Mouse (Mus musculus) liver, embryonic 15.5 days (tissue): ENCODE results near the gene Rmnd5a. TPM values are rescaled to one million over a fixed set of nuclear protein-coding genes. Genes with fewer than 3 reads are reported as not detected.

Experiments used
- ATAC-seq: fragments of 200-750 bp; cut with Nextera tagmentation; 2 replicates; pipeline ENCODE4 v1.8.0; 2017; ENCODE audit warnings: moderate number of reproducible peaks, mild to moderate bottlenecking, moderate library complexity; ENCODE audit not compliant: insufficient read depth
- H3K27ac ChIP-seq: fragments of 300-500 bp; sonication (generic); replicated peaks from 2 replicates; pipeline ENCODE4 v1.5.1; 2015; ENCODE audit warnings: mild to moderate bottlenecking, inconsistent platforms
- H3K27me3 ChIP-seq: fragments of 300-500 bp; sonication (generic); 2 replicates; pipeline ENCODE4 v1.6.1; 2015; ENCODE audit warnings: mild to moderate bottlenecking, inconsistent platforms
- H3K36me3 ChIP-seq: fragments of 300-500 bp; sonication (generic); replicated peaks from 2 replicates; pipeline ENCODE4 v1.6.1; 2015; ENCODE audit warnings: moderate library complexity, mild to moderate bottlenecking, inconsistent platforms
- H3K4me1 ChIP-seq: fragments of 300-500 bp; sonication (generic); replicated peaks from 2 replicates; pipeline ENCODE4 v1.6.1; 2015; ENCODE audit warnings: inconsistent platforms
- H3K4me2 ChIP-seq: fragments of 300-500 bp; sonication (generic); 2 replicates; pipeline ENCODE4 v1.6.1; 2015; ENCODE audit warnings: moderate library complexity, mild to moderate bottlenecking, inconsistent platforms
- H3K4me3 ChIP-seq: fragments of 300-500 bp; sonication (generic); replicated peaks from 2 replicates; pipeline ENCODE4 v1.5.1; 2015; ENCODE audit warnings: mild to moderate bottlenecking, inconsistent platforms
- H3K9ac ChIP-seq: fragments of 300-500 bp; sonication (generic); 2 replicates; pipeline ENCODE4 v1.6.1; 2015; ENCODE audit warnings: moderate library complexity, mild to moderate bottlenecking, inconsistent platforms
- H3K9me3 ChIP-seq: fragments of 300-500 bp; sonication (generic); replicated peaks from 2 replicates; pipeline ENCODE4 v1.6.1; 2016; ENCODE audit warnings: inconsistent platforms
- WGBS: fragments of 180-500 bp; shearing (Covaris S2); methylation state at CpG from one replicate; pipeline ENCODE4 v1.1.7; 2015; ENCODE audit warnings: mixed read lengths; ENCODE audit not compliant: insufficient replicate concordance; 5-methylcytosine and 5-hydroxymethylcytosine counted together
- polyA plus RNA-seq: library from polyadenylated mRNA; unstranded; fragments of >200 nt; fragmentation: Nextera tagmentation; extraction: Ambion mirVana; gene quantifications from 2 replicates; pipeline ENCODE4 v1.2.1, GENCODE M21; 2015

Rmnd5a gene
- polyA plus RNA-seq, 1 experiment from 2014 or later = 6.9 TPM

DNA sequence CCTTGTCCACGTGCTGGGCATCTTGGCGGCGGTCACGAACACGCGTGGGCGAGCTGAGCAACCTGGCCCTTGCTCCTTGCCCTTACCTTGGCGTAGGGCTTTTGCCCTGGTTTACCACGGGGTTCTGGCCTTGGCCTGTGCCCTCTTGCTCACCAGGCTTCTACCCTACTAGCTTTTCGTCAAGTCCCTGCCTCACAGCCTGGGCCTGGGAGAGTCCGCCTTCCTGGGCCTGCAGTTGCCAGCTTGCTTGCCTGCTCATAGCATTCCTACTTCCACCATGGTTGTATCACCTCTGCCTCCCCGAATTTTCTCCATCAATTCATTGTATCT is 779 bp upstream of the Rmnd5a start:
- WGBS = 9% methylated on average over 12 of the region's 12 CpGs
- ATAC-seq = 0 out of 2 replicates have a peak, but pooled peaks have one; percentile 0
- Histone ChIP-seq H3K9me3 (no peaks in the 10 kb centered on the region), H3K4me3 (peak overlapping the region; percentile 97), H3K27me3 (no peaks in the 10 kb centered on the region), H3K4me1 (peaks cover 51% of the 10 kb centered on the region), H3K9ac (peak overlapping the region; percentile 80), H3K36me3 (no peaks in the 10 kb centered on the region), H3K27ac (peak overlapping the region; percentile 97), H3K4me2 (peak overlapping the region; percentile 98)

DNA sequence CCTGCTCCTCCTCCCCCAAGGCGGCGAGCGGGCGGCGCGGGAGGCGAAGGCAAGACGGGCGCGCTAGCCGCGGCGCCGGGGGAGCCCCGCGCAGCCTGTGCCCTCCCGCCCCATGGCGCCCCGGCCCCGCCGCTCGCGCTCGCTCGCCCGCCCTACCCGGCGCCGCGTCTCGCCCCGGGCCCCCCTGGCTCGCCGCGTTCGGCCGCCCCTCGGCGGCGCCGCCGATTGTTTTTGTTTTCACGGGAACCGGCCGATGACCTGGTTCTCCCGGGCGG is 283 bp downstream of the Rmnd5a start:
- peak; percentile 29 for ATAC-seq
- Histone ChIP-seq H3K4me3 (peak overlapping the region; percentile 97), H3K4me1 (peaks cover 47% of the 10 kb centered on the region), H3K36me3 (no peaks in the 10 kb centered on the region), H3K4me2 (peak overlapping the region; percentile 87), H3K27ac (peak overlapping the region; percentile 96), H3K9me3 (no peaks in the 10 kb centered on the region), H3K9ac (peak overlapping the region; percentile 98), H3K27me3 (no peaks in the 10 kb centered on the region)
- under 1% methylated on average over 47 of the region's 47 CpGs for WGBS

DNA sequence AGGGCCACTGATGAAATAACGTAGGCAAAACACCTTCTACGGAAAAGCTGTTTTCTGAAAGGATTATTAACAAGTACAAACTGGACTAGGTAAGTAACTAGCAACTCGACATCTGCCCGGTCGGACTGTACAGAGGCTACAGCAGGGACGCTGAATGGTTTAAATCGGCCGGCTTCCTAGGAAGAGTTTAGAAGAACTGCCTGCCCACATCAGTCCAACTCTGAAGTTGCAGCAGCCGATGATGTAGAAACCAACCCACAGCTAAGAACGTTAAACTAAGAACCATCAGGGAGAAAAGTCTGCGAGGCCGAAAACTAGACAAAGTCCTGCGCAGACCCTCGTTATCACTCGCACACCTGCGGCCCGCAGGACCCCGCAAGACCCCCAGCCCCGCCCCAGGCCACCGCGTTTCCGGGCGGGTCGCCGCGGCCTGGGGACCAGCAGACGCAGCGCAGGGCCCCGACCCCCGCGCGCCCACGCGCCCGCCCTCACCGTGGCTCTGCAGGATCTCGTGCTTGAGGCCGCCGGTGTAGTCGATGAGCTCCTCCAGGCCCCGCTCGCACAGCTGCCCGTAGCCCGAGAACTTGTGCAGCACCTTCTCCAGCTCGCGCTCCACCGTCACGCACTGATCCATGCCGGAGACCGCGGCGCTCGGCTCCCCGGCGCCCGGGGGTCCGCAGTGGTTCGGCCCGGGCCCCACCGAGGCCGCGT is 776 bp downstream of the Rmnd5a start:
- no peak; the same call in 1 of the 2 replicates for ATAC-seq
- peak overlapping the region; percentile 96 for H3K27ac ChIP-seq
- H3K36me3 ChIP-seq = no peaks in the 10 kb centered on the region
- H3K4me1 ChIP-seq = peaks cover 46% of the 10 kb centered on the region
- no peaks in the 10 kb centered on the region for H3K9me3 ChIP-seq
- peak overlapping the region; percentile 97 for H3K4me3 ChIP-seq
- under 1% methylated on average over 62 of the region's 62 CpGs for WGBS
- H3K27me3 ChIP-seq = no peaks in the 10 kb centered on the region
- H3K4me2 ChIP-seq = peak overlapping the region; percentile 87
- H3K9ac ChIP-seq = peak overlapping the region; percentile 98

DNA sequence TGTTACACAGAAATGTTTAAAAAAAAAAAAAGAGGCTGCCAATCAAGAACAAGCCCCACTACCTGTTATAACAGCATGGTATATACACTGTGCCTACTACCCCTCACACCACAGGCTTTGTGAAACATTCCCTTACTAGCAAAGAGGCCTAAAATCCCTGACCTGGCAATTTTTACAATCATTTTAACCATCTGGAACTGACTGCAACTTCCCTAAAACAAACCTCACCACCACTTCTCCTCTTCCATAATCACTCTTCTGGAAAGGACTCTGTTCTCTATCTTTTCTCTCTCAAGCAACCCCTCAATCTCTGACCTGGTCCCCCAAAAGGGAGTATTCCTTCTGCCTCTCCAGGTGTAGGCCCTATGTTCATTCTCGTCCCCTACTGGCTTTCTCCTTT is 2.4 kb downstream of the Rmnd5a start:
- H3K4me3 ChIP-seq = peak overlapping the region; percentile 14; the same call in 1 of the 2 replicates
- peak overlapping the region; percentile 25; the same call in 1 of the 2 replicates for H3K9ac ChIP-seq

DNA sequence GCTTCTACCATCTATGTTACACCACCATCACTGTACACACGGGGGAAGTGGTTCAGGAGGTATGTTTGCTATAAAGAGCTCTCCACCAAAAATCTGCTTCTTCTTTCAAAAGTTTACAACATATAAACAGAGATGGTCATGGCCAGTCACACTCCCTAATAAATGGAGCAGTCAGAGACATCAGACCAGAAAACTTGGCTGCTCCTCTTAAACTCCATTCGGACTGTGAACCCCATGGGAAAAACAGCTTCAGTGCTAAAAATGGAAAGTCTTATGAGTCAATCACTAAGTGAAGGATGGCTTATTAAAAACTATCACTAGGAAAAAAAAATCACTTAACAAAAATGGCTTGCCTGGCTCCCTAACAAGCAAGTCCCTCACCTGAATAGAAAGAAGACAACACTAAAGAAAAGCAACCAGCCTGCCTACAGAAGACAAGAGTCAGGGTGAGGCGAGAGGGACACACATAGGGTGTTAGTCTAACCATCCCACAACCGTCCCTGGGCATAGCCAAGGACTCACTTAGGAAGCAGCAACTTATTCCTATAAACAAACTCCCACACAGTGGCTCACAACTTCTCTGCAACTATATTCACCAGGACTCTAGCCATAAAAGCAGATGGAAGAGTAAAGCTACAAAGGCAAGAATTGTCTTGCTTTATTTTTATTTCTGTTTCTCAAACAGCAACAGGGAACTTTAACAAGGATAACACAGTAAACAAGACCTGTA is 12.3 kb downstream of the Rmnd5a start:
- Histone ChIP-seq H3K4me1 (peaks cover 3% of the 10 kb centered on the region; the same call in 1 of the 2 replicates), H3K9me3 (no peaks in the 10 kb centered on the region), H3K4me3 (no peak overlapping the region), H3K27me3 (no peaks in the 10 kb centered on the region), H3K9ac (no peak overlapping the region), H3K4me2 (no peak overlapping the region), H3K27ac (no peak overlapping the region), H3K36me3 (peaks cover 31% of the 10 kb centered on the region)
- 72% methylated on average over 4 of the region's 4 CpGs for WGBS
- ATAC-seq = no peak

More for the DNA sequence above, 2.4 kb downstream of the Rmnd5a start:
- Histone ChIP-seq H3K36me3 (no peaks in the 10 kb centered on the region), H3K9me3 (no peaks in the 10 kb centered on the region), H3K4me2 (peak overlapping the region; percentile 42), H3K27me3 (no peaks in the 10 kb centered on the region), H3K27ac (no peak overlapping the region), H3K4me1 (peaks cover 46% of the 10 kb centered on the region)
- 64% methylated on average over 1 of the region's 1 CpGs for WGBS
- no peak for ATAC-seq

DNA sequence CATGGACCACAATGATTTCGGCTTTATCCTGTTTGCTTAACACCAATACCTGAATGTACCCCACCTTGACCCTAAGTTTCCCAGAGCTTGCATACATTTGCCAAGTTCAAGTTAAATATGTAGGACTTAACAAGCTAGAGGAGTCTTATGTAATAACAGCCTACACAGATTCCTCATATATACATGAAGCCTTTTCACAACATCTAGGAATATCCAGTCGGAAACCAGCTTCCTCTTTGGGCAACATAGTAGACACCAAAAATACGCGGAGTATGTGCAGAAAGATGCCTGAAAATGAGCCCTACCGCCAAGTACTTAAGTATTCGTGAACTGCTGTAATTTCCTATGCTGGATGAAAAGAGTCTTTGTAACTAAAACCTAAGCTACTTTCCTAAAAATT is 14.8 kb downstream of the Rmnd5a start:
- no peaks in the 10 kb centered on the region for H3K27me3 ChIP-seq
- no peak overlapping the region for H3K4me3 ChIP-seq
- no peaks in the 10 kb centered on the region for H3K9me3 ChIP-seq
- no peak overlapping the region for H3K4me2 ChIP-seq
- H3K36me3 ChIP-seq = peaks cover 31% of the 10 kb centered on the region
- H3K9ac ChIP-seq = no peak overlapping the region
- ATAC-seq = no peak
- no peak overlapping the region for H3K27ac ChIP-seq
- 88% methylated on average over 6 of the region's 6 CpGs for WGBS
- no peaks in the 10 kb centered on the region for H3K4me1 ChIP-seq

DNA sequence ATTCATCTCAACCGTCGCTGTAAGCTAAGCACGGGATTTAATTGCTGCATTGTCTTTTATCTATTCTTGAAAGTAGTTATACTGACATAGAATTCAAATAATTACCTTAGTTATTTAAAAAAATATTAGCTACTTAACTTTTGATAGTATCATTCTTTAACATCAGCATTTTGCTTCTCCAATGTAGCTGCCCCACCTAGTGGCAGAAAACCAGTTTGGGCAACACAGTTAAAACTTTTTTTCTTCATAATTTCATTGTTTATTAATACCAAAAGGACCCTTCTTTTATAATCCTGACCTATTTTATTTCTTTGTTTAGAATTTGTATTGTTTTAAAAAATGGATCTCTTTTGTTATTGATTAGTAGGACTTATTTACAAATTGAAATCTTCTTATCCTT is 17.3 kb downstream of the Rmnd5a start:
- Histone ChIP-seq H3K27me3 (no peaks in the 10 kb centered on the region), H3K4me2 (no peak overlapping the region), H3K4me1 (no peaks in the 10 kb centered on the region), H3K27ac (no peak overlapping the region), H3K9me3 (no peaks in the 10 kb centered on the region), H3K36me3 (peaks cover 24% of the 10 kb centered on the region), H3K9ac (no peak overlapping the region), H3K4me3 (no peak overlapping the region)
- 88% methylated on average over 3 of the region's 3 CpGs for WGBS
- ATAC-seq = no peak

DNA sequence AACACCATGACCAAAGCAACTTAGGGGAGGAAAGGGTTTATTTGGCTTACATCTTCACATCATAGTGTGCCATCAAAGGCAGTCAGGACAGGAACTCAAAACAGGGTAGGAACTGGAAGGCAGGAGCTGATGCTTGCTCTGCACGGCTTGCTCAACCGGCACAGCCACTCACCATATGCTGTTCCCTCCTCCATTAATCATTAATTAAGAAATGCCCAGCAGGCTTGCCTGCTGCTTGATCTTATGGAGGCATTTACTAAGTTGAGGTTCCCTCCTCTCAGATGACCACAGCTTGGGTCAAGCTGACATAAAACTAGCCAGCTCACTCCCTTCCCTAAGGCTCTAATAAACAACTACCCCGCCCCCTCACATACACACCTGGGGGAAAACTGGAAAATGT is 18.3 kb downstream of the Rmnd5a start:
- H3K4me2 ChIP-seq = no peak overlapping the region

DNA sequence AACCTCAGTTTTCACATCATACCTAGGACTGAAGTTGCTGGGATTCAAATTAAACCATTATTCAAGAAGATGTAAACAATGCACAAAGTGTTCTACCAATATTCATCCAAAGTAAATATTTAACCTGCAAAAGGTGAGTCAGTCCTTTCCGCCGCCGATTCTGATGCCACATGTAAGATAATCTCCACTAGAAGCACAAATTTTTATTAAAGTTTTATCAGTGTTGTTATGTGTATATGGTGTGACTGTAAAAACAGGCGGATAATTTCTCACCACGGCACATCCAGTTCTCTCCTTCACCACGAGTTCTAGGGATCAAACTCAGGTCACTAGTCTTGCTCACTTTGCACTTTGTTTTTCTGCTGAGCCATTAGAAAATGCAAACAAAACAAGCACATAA is 19.6 kb downstream of the Rmnd5a start:
- no peak for ATAC-seq
- Histone ChIP-seq H3K9ac (no peak overlapping the region), H3K9me3 (no peaks in the 10 kb centered on the region), H3K4me3 (no peak overlapping the region), H3K36me3 (peaks cover 16% of the 10 kb centered on the region), H3K27ac (no peak overlapping the region), H3K4me2 (no peak overlapping the region), H3K27me3 (no peaks in the 10 kb centered on the region), H3K4me1 (no peaks in the 10 kb centered on the region)
- 81% methylated on average over 6 of the region's 6 CpGs for WGBS

More for the DNA sequence above, 18.3 kb downstream of the Rmnd5a start:
- WGBS = 82% methylated on average over 3 of the region's 3 CpGs
- ATAC-seq = no peak
- Histone ChIP-seq H3K4me3 (no peak overlapping the region), H3K36me3 (peaks cover 21% of the 10 kb centered on the region), H3K9me3 (no peaks in the 10 kb centered on the region), H3K4me1 (no peaks in the 10 kb centered on the region), H3K27me3 (no peaks in the 10 kb centered on the region), H3K9ac (no peak overlapping the region), H3K27ac (no peak overlapping the region)

DNA sequence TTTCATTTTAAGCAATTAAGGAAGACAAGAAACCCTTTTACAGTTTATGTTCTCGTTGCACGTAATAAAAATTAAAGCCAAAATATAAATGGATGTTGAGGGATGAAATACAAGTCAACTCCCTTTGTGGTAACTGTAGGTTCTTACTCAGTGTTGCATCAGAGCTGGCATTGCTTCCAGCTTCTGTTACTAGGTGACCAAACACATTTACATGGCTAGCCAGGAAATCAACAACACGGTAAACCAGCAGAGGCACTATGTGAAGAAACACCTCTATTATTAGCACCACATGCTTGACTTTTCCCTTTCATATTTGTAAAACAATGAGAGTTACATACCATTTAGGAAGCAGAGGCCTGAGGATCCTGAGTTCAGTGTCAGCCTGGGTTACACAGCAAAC is 21.6 kb downstream of the Rmnd5a start:
- H3K4me2 ChIP-seq = no peak overlapping the region
- no peaks in the 10 kb centered on the region for H3K4me1 ChIP-seq
- H3K4me3 ChIP-seq = no peak overlapping the region
- no peaks in the 10 kb centered on the region for H3K27me3 ChIP-seq
- H3K9ac ChIP-seq = no peak overlapping the region
- ATAC-seq = no peak
- WGBS = 73% methylated on average over 3 of the region's 3 CpGs
- no peak overlapping the region for H3K27ac ChIP-seq
- no peaks in the 10 kb centered on the region for H3K9me3 ChIP-seq
- H3K36me3 ChIP-seq = peaks cover 13% of the 10 kb centered on the region; the same call in 1 of the 2 replicates

DNA sequence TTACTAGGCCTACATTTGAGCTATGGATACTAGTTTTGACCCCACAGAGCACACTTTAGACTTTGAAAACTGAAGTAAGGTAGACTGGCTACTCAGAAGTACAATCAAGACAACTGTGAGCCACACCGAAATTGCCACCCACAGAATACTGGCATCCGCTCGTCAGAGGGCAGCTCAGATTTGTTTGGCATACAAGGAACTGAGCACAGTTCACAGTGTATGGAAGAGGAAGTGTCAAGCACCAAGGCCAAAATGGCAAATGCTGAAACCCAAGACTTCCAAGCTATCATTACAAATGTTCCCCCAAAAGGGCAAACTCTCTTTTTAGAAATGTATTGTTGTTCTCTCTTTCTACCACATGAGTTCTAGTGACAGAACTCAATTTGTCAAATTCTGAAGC is 25.0 kb downstream of the Rmnd5a start:
- peaks cover 26% of the 10 kb centered on the region for H3K36me3 ChIP-seq
- H3K27ac ChIP-seq = no peak overlapping the region
- H3K4me2 ChIP-seq = no peak overlapping the region
- H3K4me3 ChIP-seq = no peak overlapping the region
- no peak for ATAC-seq
- H3K9ac ChIP-seq = no peak overlapping the region
- peaks cover 2% of the 10 kb centered on the region; the same call in 1 of the 2 replicates for H3K4me1 ChIP-seq
- whole genome bisulfite sequencing = 70% methylated on average over 3 of the region's 3 CpGs
- no peaks in the 10 kb centered on the region for H3K9me3 ChIP-seq
- no peaks in the 10 kb centered on the region for H3K27me3 ChIP-seq
